Mouse (Mus musculus): ENCODE measurements at regions not wholly inside any gene's neighbourhood (a gene's known extent, or its start where the extent isn't known, plus 50 kb on each side); places are given as distances from the start of the nearest gene placed in this dataset.

DNA sequence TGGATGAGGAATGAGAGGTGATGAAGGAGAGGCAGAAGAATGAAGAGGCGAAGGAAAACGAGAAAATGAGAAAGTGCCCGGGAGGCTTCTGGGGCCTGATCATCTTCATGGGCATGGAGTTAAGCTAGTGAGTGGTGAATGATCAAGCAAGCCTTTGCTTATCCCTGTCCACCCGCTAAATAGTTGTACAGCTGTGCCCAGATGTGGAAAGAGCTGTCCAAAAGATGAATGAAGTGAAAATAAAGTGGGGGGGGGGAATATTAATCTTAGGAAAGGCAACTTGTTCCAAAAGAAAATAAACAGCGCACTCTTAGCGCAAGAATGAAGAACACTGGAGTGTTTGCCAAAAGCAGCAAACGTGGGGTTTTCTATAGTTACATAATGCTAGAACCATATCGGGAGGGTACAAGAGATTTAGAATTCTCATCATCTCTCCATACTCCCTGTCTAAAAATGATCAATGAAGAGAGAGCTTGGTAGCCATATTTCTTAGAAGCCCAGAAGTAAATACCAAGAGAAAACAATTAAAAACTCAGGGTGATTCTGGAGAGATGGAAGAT lies 188.5 kb downstream of the Utp18 start:
- TF ChIP-seq POLR2A (IDR thresholded peaks at IDR 0.05; ENCODE audit: borderline replicate concordance, insufficient read depth, low read length) (no peak), CTCF (IDR thresholded peaks at IDR 0.05; ENCODE audit: borderline replicate concordance, insufficient read depth, low read depth, low read length) (no peak)

Measured in cerebellum, adult 2 months (tissue).